Mouse (Mus musculus) small intestine, adult 2 months (tissue): ENCODE measurements around the gene Ctdnep1. TPM values are rescaled to one million over a fixed set of nuclear protein-coding genes. Genes with fewer than 3 reads are reported as not detected.
A peak's percentile ranks its signal among the peaks of the same experiment; 100 is the strongest.

Experiments
- H3K27ac ChIP-seq: fragments of 200-500 bp; 2 replicates; pipeline ENCODE4 v1.5.1; 2012; ENCODE audit warnings: low read depth, low read length, control low read depth, inconsistent platforms; ENCODE audit not compliant: insufficient read depth
- H3K27me3 ChIP-seq: fragments of 200-500 bp; 2 replicates; pipeline ENCODE4 v1.6.1; 2012; ENCODE audit warnings: mild to moderate bottlenecking, moderate library complexity, low read length, inconsistent platforms; ENCODE audit not compliant: control insufficient read depth, insufficient read depth
- H3K36me3 ChIP-seq: fragments of 200-500 bp; 2 replicates; pipeline ENCODE4 v1.6.1; 2012; ENCODE audit warnings: mild to moderate bottlenecking, low read length, control low read depth, inconsistent platforms; ENCODE audit not compliant: control insufficient read depth, insufficient read depth
- H3K4me1 ChIP-seq: fragments of 200-500 bp; 2 replicates; pipeline ENCODE4 v1.6.1; 2012; ENCODE audit warnings: low read length, inconsistent platforms, mixed read lengths; ENCODE audit not compliant: control insufficient read depth, insufficient read depth, insufficient read length
- H3K4me3 ChIP-seq: fragments of 200-500 bp; 2 replicates; pipeline ENCODE4 v1.5.1; 2012; ENCODE audit warnings: low read depth, mild to moderate bottlenecking, control low read depth, inconsistent platforms, low read length, moderate library complexity
- CTCF ChIP-seq: fragments of 200-500 bp; IDR thresholded peaks from 2 replicates; pipeline ENCODE4 v1.5.1; 2012; ENCODE audit warnings: low read depth, mild to moderate bottlenecking, control low read depth, inconsistent platforms, low read length, moderate library complexity, mixed read lengths; ENCODE audit not compliant: insufficient replicate concordance, insufficient read length; ENCODE audit errors: extremely low read depth
- POLR2A ChIP-seq: fragments of 200-500 bp; IDR thresholded peaks from 2 replicates; pipeline ENCODE4 v1.6.1; 2012; ENCODE audit warnings: low read depth, mild to moderate bottlenecking, control low read depth, inconsistent platforms, low read length, moderate library complexity
- WGBS: fragments of 180-500 bp; shearing (Covaris S2); methylation state at CpG from one replicate; pipeline ENCODE4 v1.1.7; 2018; 5-methylcytosine and 5-hydroxymethylcytosine counted together
- polyA plus RNA-seq: library from polyadenylated mRNA; depleted of rRNA; stranded (reverse); fragments of >200 nt; gene quantifications from 2 replicates; pipeline ENCODE4 v1.2.3, GENCODE M21; 2012

Gene Ctdnep1
- polyA plus RNA-seq, 1 experiment: 116 TPM

DNA sequence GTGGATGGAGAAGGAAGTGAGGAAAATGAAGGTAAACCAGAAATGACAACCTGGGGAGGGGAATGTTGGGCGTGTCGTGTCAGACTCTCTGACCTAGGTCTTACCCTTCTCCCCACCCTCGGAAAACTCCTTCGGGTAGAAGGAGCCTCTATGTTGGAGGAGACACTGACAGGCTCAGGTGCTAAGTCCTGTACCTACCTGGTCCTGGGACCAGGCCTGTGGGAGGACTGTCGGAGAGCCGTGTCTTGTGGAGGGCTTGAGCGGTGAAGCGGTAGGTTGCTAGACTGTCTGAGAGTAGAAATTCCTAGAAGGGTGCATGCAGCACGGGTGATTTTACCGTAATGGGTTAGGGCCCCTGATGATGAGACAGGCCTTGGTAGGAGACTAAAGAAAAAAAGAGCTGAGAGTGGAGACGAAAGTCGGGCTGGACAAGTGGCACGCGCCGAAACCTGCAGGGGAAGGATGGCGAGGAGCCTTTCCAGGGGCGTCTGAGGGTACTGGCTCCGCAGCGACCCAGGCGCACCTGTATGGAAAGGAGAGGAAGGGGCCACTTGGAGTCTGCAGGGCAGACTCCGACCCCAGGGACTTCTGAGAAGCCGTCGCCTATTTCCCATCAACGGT lies 16.2 kb upstream of the Ctdnep1 start, which contains the start of gene Cldn7:
Gene Cldn7, plus strand, starts transcription at position 130 of the 621 bp plus-strand sequence.
- Histone ChIP-seq H3K36me3 (peaks cover 24% of the 10 kb centered on the region), H3K27ac (peak within 1 kb of the TSS; percentile 99), H3K4me1 (peaks cover 16% of the 10 kb centered on the region; the same call in 1 of the 2 replicates), H3K27me3 (no peaks in the 10 kb centered on the region), H3K4me3 (peak within 1 kb of the TSS; percentile 78)
- TF ChIP-seq CTCF: no peak
- TF ChIP-seq POLR2A: no peak
- 10% methylated on average over 24 of the region's 24 CpGs for WGBS

DNA sequence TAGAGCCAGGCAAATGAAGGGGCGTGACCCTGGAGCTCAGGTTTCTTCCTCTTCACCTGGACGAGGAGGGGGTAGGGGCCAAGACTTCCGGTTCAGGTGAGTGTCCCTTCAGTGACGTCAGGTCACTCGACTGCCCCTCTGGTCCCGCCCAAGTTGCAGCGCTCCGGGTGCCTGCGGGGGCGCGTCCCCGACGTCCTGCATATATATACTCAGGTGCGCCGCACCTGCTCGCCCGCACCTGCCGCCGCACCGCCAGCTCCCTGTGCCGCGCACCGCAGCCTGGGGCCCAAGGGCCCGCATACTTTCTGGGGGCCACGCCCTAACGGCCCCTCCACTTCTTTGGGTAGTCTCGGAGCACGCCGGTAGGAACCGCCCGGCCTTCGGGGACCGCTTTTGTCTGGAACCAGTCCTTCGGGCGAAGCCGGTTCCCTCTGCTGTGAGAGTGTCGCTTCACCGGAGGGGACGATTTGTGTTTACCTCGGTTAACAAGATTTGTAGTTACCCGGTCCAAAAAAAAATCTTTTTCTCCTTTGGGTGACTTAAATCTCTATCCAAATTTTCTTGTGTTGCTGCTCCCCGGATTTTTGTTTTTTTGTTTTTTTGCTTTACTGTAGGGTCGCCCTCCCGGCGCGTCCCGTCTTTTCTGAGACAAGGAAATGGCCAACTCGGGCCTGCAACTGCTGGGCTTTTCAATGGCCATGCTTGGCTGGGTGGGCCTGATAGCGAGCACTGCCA lies 15.5 kb upstream of the Ctdnep1 start:
- TF ChIP-seq CTCF (no peak), POLR2A (peak; percentile 97)
- H3K36me3 ChIP-seq: peaks cover 28% of the 10 kb centered on the region
- H3K4me3 ChIP-seq: peak overlapping the region; percentile 78
- peaks cover 19% of the 10 kb centered on the region; the same call in 1 of the 2 replicates for H3K4me1 ChIP-seq
- peak overlapping the region; percentile 99 for H3K27ac ChIP-seq
- no peaks in the 10 kb centered on the region for H3K27me3 ChIP-seq
- 2% methylated on average over 49 of the region's 49 CpGs for WGBS

GRCm38 (mm10) chr11:69966006-69966859 lies 14.7 kb upstream of the Ctdnep1 start:
- Histone ChIP-seq H3K36me3 (peaks cover 29% of the 10 kb centered on the region), H3K27me3 (no peaks in the 10 kb centered on the region), H3K4me3 (peak overlapping the region; percentile 78), H3K27ac (peak overlapping the region; percentile 99), H3K4me1 (peaks cover 21% of the 10 kb centered on the region; the same call in 1 of the 2 replicates)
- TF ChIP-seq CTCF (no peak), POLR2A (0 out of 2 replicates have a peak, but pooled peaks have one; percentile 7)
- 2% methylated on average over 59 of the region's 59 CpGs for WGBS

DNA sequence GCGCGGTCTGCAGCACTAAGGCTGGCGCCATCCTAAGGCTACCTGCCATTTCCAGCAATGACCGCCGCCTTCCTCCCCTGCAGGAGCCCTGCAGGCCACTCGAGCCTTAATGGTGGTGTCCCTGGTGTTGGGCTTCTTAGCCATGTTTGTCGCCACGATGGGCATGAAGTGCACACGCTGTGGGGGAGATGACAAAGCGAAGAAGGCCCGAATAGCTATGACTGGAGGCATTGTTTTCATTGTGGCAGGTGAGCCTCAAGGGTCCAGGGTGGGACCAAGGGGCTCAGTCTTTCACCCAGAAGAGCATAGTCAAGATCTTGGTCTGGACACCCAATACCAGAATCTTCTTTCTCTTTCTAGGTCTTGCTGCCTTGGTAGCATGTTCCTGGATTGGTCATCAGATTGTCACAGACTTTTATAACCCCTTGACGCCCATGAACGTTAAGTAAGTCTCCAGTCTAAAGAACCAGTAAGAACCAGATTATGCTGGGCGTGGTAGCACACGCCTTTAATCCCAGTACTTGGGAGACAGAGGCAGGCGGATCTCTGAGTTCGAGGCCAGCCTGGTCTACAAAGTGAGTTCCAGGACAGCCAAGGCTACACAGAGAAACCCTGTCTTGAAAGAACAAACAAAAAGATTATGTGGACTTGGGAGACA lies 14.0 kb upstream of the Ctdnep1 start:
- H3K4me1 ChIP-seq: peaks cover 20% of the 10 kb centered on the region; the same call in 1 of the 2 replicates
- no peak for TF ChIP-seq POLR2A
- TF ChIP-seq CTCF: no peak
- peak overlapping the region; percentile 78 for H3K4me3 ChIP-seq
- H3K27ac ChIP-seq: peak overlapping the region; percentile 99
- H3K27me3 ChIP-seq: no peaks in the 10 kb centered on the region
- peaks cover 31% of the 10 kb centered on the region for H3K36me3 ChIP-seq
- WGBS: 15% methylated on average over 17 of the region's 17 CpGs

DNA sequence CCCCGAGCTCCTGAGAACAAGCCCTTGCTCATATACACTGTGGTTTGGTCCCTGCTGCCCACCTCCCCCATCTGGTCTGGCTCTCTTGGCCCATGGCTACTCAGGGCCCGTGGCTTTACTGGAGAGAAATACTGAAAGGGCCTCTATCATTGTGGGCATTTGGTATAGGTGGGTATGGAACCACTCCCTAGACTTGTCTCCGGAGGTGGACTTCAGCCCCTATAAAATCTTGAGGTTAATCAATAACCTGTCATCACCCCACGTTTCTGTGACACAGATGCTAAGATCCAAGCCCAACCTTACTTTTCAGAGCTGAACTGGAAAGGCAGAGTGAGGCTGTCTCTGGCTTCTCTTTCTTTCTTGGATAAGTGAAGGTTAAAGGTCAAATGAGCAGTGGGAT lies 12.2 kb upstream of the Ctdnep1 start:
- Histone ChIP-seq H3K4me3 (peak overlapping the region; percentile 51), H3K36me3 (peaks cover 38% of the 10 kb centered on the region), H3K4me1 (peaks cover 14% of the 10 kb centered on the region; the same call in 1 of the 2 replicates), H3K27me3 (no peaks in the 10 kb centered on the region), H3K27ac (peak overlapping the region; percentile 99)
- WGBS: 23% methylated on average over 4 of the region's 4 CpGs
- TF ChIP-seq CTCF (no peak), POLR2A (no peak)

DNA sequence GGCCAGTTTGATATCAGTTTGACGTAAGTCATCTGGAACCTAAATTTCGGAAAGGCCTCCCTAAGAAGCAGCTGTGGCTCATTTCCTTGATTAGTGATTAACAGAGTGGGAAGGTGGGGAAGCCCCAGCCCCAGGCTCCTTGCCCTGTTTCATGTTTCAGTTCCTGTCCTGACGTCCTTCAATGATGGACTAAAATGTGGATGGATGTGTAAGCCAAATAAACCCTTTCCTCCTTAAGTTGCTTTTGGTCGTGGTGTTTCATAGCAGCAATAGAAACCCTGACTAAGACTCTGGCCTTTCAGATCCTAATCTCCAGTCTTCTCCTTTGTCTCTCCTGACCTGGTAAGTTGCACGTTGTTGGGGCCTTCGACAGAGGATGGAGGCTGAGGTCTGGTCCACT lies 10.7 kb upstream of the Ctdnep1 start:
- Histone ChIP-seq H3K36me3 (peaks cover 49% of the 10 kb centered on the region), H3K4me1 (peaks cover 13% of the 10 kb centered on the region; the same call in 1 of the 2 replicates), H3K27ac (peak overlapping the region; percentile 83), H3K27me3 (no peaks in the 10 kb centered on the region), H3K4me3 (no peak overlapping the region)
- TF ChIP-seq CTCF (no peak), POLR2A (no peak)
- WGBS: 23% methylated on average over 6 of the region's 6 CpGs

GRCm38 (mm10) chr11:69970775-69971174 lies 10.2 kb upstream of the Ctdnep1 start:
- H3K4me1 ChIP-seq: peaks cover 13% of the 10 kb centered on the region; the same call in 1 of the 2 replicates
- H3K27me3 ChIP-seq: no peaks in the 10 kb centered on the region
- H3K27ac ChIP-seq: peak overlapping the region; percentile 83
- H3K36me3 ChIP-seq: peaks cover 49% of the 10 kb centered on the region
- no peak overlapping the region for H3K4me3 ChIP-seq
- 20% methylated on average over 3 of the region's 3 CpGs for WGBS
- TF ChIP-seq POLR2A: no peak
- no peak for TF ChIP-seq CTCF
